Mouse (Mus musculus) ovary, adult 10 weeks (tissue): ENCODE measurements around the gene Gm13057. TPM values are rescaled to one million over a fixed set of nuclear protein-coding genes. Genes with fewer than 3 reads are reported as not detected.

Source experiments
- polyA plus RNA-seq: library from polyadenylated mRNA; stranded (reverse); fragments of 350-450 nt; fragmentation: Illumina TruSeq; extraction: RNeasy Lipid Tissue Mini Kit (QIAGEN cat#74804); gene quantifications from one replicate; pipeline ENCODE4 v1.2.3, GENCODE M21; 2014

Gm13057 gene
- not detected for polyA plus RNA-seq

DNA sequence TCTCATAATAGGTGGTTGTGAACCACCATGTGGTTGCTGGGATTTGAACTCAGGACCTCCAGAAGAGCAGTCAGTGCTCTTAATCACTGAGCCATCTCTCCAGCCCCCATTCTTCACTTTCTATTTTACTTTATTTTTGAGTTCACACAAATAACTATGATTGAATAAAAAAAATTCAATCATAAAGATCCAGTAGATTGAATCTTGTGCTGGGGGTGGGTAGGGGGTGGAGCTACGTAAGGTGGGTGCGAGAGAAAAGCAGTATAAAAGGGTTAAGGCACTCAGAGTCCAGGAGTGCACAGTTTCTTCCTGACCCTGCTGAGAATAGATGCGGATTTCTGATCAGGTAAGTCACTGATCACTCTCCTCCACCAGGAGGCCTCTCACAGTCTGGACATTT, at the start of gene Gm13057, which contains the start of gene BC080695:
Gene Gm13057 (plus strand): TSS at position 310 of the 400 bp plus-strand sequence.
Gene BC080695 (plus strand): TSS at position 301 of the 400 bp plus-strand sequence.

DNA sequence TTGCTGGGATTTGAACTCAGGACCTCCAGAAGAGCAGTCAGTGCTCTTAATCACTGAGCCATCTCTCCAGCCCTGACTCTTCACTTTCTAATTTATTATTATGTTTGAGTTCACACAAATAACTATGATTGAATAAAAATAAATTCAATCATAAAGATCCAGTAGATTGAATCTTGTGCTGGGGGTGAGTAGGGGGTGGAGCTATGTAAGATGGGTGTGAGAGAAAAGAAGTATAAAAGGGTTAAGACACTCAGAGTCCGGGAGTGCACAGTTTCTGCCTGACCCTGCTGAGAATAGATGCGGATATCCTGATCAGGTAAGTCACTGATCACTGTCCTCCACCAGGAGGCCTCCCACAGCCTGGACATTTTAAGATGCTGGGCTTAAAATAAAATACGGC, 40.5 kb upstream of the Gm13057 start, which contains the start of gene Gm13043:
Gene Gm13043 (plus strand): TSS at position 301 of the 400 bp plus-strand sequence.

DNA sequence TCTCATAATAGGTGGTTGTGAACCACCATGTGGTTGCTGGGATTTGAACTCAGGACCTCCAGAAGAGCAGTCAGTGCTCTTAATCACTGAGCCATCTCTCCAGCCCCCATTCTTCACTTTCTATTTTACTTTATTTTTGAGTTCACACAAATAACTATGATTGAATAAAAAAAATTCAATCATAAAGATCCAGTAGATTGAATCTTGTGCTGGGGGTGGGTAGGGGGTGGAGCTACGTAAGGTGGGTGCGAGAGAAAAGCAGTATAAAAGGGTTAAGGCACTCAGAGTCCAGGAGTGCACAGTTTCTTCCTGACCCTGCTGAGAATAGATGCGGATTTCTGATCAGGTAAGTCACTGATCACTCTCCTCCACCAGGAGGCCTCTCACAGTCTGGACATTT, 15.9 kb upstream of the Gm13057 start, which contains the start of gene Gm13040:
Gene Gm13040 (plus strand): TSS at position 301 of the 400 bp plus-strand sequence.

Other genes starting within 250 kb of the Gm13057 start
- not detected for gene Lrrc38, start 202.0 kb upstream of the Gm13057 start, polyA plus RNA-seq
- gene Pramel1, start 157.3 kb upstream of the Gm13057 start, polyA plus RNA-seq, result 0.20 TPM
- 19.9 TPM for gene Pramef8, start 139.3 kb upstream of the Gm13057 start, polyA plus RNA-seq
- gene Oog4, start 101.4 kb upstream of the Gm13057 start, polyA plus RNA-seq, result 38.5 TPM
- gene Gm13043, start 40.4 kb upstream of the Gm13057 start, polyA plus RNA-seq, result not detected
- gene Gm13040, start 15.8 kb upstream of the Gm13057 start, polyA plus RNA-seq, result not detected
- not detected for gene BC080695, start within 50 bp of the Gm13057 start, polyA plus RNA-seq
- not detected for gene Gm13083, start 63.3 kb downstream of the Gm13057 start, polyA plus RNA-seq
- not detected for gene Gm13088, start 105.5 kb downstream of the Gm13057 start, polyA plus RNA-seq
- gene Gm13089, start 151.0 kb downstream of the Gm13057 start, polyA plus RNA-seq, result 9.5 TPM
- not detected for gene Gm13078, start 167.7 kb downstream of the Gm13057 start, polyA plus RNA-seq
- 76.3 TPM for gene Gm13023, start 237.6 kb downstream of the Gm13057 start, polyA plus RNA-seq